Mouse (Mus musculus): ENCODE data around the gene Wdr89.
"Not testable (repeated sequence)": the region's sequence is repeated elsewhere in the genome, so short reads cannot be mapped to it uniquely, and the experiment has no call there.

GRCm38 (mm10) chr12:75695845-75696244 lies 26.5 kb upstream of the Wdr89 start:
- not testable (repeated sequence) for TF ChIP-seq CTCF (IDR thresholded peaks at IDR 0.05; ENCODE audit: borderline replicate concordance, extremely low read depth, insufficient read depth, insufficient read length); POLR2A (IDR thresholded peaks at IDR 0.05; ENCODE audit: borderline replicate concordance, extremely low read depth, insufficient read depth, insufficient read length, poor library complexity, severe bottlenecking)

Measured in brain, embryonic 14.5 days (tissue).